ENCODE assay signal across 18 mouse cellular contexts in genomic region chr8:4314852-4315251, GRCm38 (mm10).
"Had no signal": no experiment of that assay in that cellular context is flagged by ENCODE, and none has a peak within 500 bp of the region (broad histone marks: within the 10 kb centered on the region; RNA-seq: fewer than 3 reads in every experiment).

No protein-coding gene starts in this region.

- H3K4me3 ChIP-seq: midbrain, embryonic 10.5 days; midbrain, embryonic 12.5 days; myocyte; neural tube, embryonic 13.5 days; neural tube, embryonic 15.5 days had no signal

- DNase-seq: lung, adult 18-20 months; lung, embryonic 14.5 days; lung, postnatal 10 days; lung, postnatal 4 days; midbrain, embryonic 14.5 days; retina, postnatal 1 day; right cerebral cortex, adult 18-20 months; right cerebral cortex, postnatal 25 days; right cerebral cortex, postnatal 4 days; spleen, adult 18-20 months; thymus, adult 18-20 months; thymus, postnatal 14 days; thymus, postnatal 36 days had no signal

- H3K4me1 ChIP-seq: midbrain, embryonic 10.5 days; midbrain, embryonic 12.5 days had no signal

- H3K27me3 ChIP-seq: midbrain, embryonic 12.5 days; neural tube, embryonic 13.5 days; neural tube, embryonic 15.5 days had no signal

- H3K27ac ChIP-seq: midbrain, embryonic 10.5 days; midbrain, embryonic 12.5 days; neural tube, embryonic 13.5 days; neural tube, embryonic 15.5 days had no signal
